Comparison of ENCODE assay signal across 12 mouse cellular contexts in genomic region chr9:119068266-119068665, GRCm38 (mm10). TPM values are rescaled to one million over a fixed set of nuclear protein-coding genes. Genes with fewer than 3 reads are reported as not detected.
DNase-seq lines count a peak whose midpoint lies in the region; ATAC-seq lines count a peak whose summit lies in the region.
"Had no signal": no experiment of that assay in that cellular context is flagged by ENCODE, and none has a peak within 500 bp of the region (broad histone marks: within the 10 kb centered on the region; RNA-seq: fewer than 3 reads in every experiment).

No protein-coding gene starts in this region.

- H3K4me3 ChIP-seq in forebrain, embryonic 15.5 days, result no peak overlapping the region
- no peak overlapping the region for H3K4me3 ChIP-seq in forebrain, embryonic 13.5 days
- H3K4me3 ChIP-seq in neural tube, embryonic 14.5 days (ENCODE audit: low read depth, low read length), result no peak overlapping the region
- H3K4me3 ChIP-seq in neural tube, embryonic 15.5 days (replicated peaks), result no peak overlapping the region
- H3K4me3 ChIP-seq: limb, embryonic 12.5 days; liver, embryonic 13.5 days; neural tube, embryonic 12.5 days had no signal

- H3K9ac ChIP-seq in forebrain, embryonic 15.5 days (replicated peaks), result no peak overlapping the region
- H3K9ac ChIP-seq in forebrain, embryonic 13.5 days, result no peak overlapping the region
- H3K9ac ChIP-seq in neural tube, embryonic 14.5 days (replicated peaks; ENCODE audit: low read depth, low read length), result no peak overlapping the region
- no peak overlapping the region for H3K9ac ChIP-seq in neural tube, embryonic 15.5 days (replicated peaks)
- H3K9ac ChIP-seq: limb, embryonic 12.5 days; liver, embryonic 13.5 days; neural tube, embryonic 12.5 days had no signal

- H3K27ac ChIP-seq in forebrain, embryonic 15.5 days (replicated peaks), result no peak overlapping the region
- H3K27ac ChIP-seq in forebrain, embryonic 13.5 days, result no peak overlapping the region
- H3K27ac ChIP-seq in neural tube, embryonic 14.5 days (ENCODE audit: low read depth, low read length), result no peak overlapping the region
- H3K27ac ChIP-seq in neural tube, embryonic 15.5 days (replicated peaks), result no peak overlapping the region
- H3K27ac ChIP-seq: limb, embryonic 12.5 days; liver, embryonic 13.5 days; neural tube, embryonic 12.5 days had no signal

- H3K4me1 ChIP-seq in forebrain, embryonic 15.5 days, result no peaks in the 10 kb centered on the region
- H3K4me1 ChIP-seq in forebrain, embryonic 13.5 days, result no peaks in the 10 kb centered on the region
- no peaks in the 10 kb centered on the region for H3K4me1 ChIP-seq in neural tube, embryonic 14.5 days (ENCODE audit: control insufficient read depth, insufficient read depth, low read length)
- peaks cover 2% of the 10 kb centered on the region; the same call in 1 of the 2 replicates for H3K4me1 ChIP-seq in neural tube, embryonic 15.5 days

- peak; percentile 28 for DNase-seq in lung, postnatal 10 days
- DNase-seq in cerebellum, adult 11-12 months, result no peak
- no peak for DNase-seq in thymus, postnatal 0 days (ENCODE audit: low spot score)
- no peak for DNase-seq in liver

- no peaks in the 10 kb centered on the region; the same call in 1 of the 2 replicates for H3K36me3 ChIP-seq in forebrain, embryonic 15.5 days
- H3K36me3 ChIP-seq in forebrain, embryonic 13.5 days (ENCODE audit: poor library complexity, severe bottlenecking), result peaks cover 4% of the 10 kb centered on the region; the same call in 1 of the 2 replicates
- no peaks in the 10 kb centered on the region; the same call in 1 of the 2 replicates for H3K36me3 ChIP-seq in neural tube, embryonic 14.5 days (ENCODE audit: control insufficient read depth, insufficient read depth, low read length)
- 0 out of 2 replicates have a peak, but pooled peaks cover 5% of the 10 kb centered on the region for H3K36me3 ChIP-seq in neural tube, embryonic 15.5 days
- H3K36me3 ChIP-seq: liver, embryonic 13.5 days had no signal

- no peaks in the 10 kb centered on the region for H3K27me3 ChIP-seq in forebrain, embryonic 15.5 days
- H3K27me3 ChIP-seq in forebrain, embryonic 13.5 days, result no peaks in the 10 kb centered on the region
- H3K27me3 ChIP-seq in neural tube, embryonic 14.5 days (ENCODE audit: control insufficient read depth, insufficient read depth, low read length), result no peaks in the 10 kb centered on the region
- H3K27me3 ChIP-seq in neural tube, embryonic 15.5 days (replicated peaks), result 0 out of 2 replicates have a peak, but pooled peaks cover 4% of the 10 kb centered on the region
- H3K27me3 ChIP-seq: limb, embryonic 12.5 days; liver, embryonic 13.5 days had no signal

- 0 out of 2 replicates have a peak, but pooled peaks have one; percentile 26 for ATAC-seq in forebrain, embryonic 15.5 days (replicated peaks)
- no peak for ATAC-seq in forebrain, embryonic 13.5 days
- ATAC-seq in neural tube, embryonic 14.5 days (ENCODE audit: low read depth), result 0 out of 2 replicates have a peak, but pooled peaks have one; percentile 7
- ATAC-seq in neural tube, embryonic 15.5 days (ENCODE audit: low FRiP score), result no peak
- ATAC-seq: inflammation-experienced regulatory T-cells, adult 6 months had no signal

- no peaks in the 10 kb centered on the region for H3K9me3 ChIP-seq in forebrain, embryonic 15.5 days
- no peaks in the 10 kb centered on the region for H3K9me3 ChIP-seq in forebrain, embryonic 13.5 days (replicated peaks)
- H3K9me3 ChIP-seq in neural tube, embryonic 14.5 days (ENCODE audit: control insufficient read depth, low read length), result no peaks in the 10 kb centered on the region
- H3K9me3 ChIP-seq in neural tube, embryonic 15.5 days (replicated peaks), result no peaks in the 10 kb centered on the region
- H3K9me3 ChIP-seq: limb, embryonic 12.5 days; liver, embryonic 13.5 days; neural tube, embryonic 12.5 days had no signal

- 88% methylated on average over 11 of the region's 11 CpGs for WGBS in forebrain, embryonic 15.5 days
- 92% methylated on average over 11 of the region's 11 CpGs for WGBS in forebrain, embryonic 13.5 days
- WGBS in neural tube, embryonic 14.5 days, result 92% methylated on average over 11 of the region's 11 CpGs
- 92% methylated on average over 11 of the region's 11 CpGs for WGBS in neural tube, embryonic 15.5 days

- no peak overlapping the region for H3K4me2 ChIP-seq in forebrain, embryonic 15.5 days (replicated peaks)
- no peak overlapping the region for H3K4me2 ChIP-seq in forebrain, embryonic 13.5 days
- H3K4me2 ChIP-seq in neural tube, embryonic 14.5 days (ENCODE audit: low read depth, low read length), result no peak overlapping the region
- no peak overlapping the region for H3K4me2 ChIP-seq in neural tube, embryonic 15.5 days
- H3K4me2 ChIP-seq: limb, embryonic 12.5 days; liver, embryonic 13.5 days; neural tube, embryonic 12.5 days had no signal

RNA-seq across cellular contexts. Expression of gene Vill, which starts 15.7 kb away (rescaled TPM):
- polyA plus RNA-seq in forebrain, embryonic 15.5 days (2015; fragmentation: Nextera tagmentation; extraction: Ambion mirVana), result 2.1 and 2.7 TPM in 2 replicates
- polyA plus RNA-seq in forebrain, embryonic 13.5 days (2015; fragmentation: Nextera tagmentation; extraction: Ambion mirVana), result 3.9 and 4.3 TPM in 2 replicates
- polyA plus RNA-seq in neural tube, embryonic 14.5 days (2014; fragmentation: Nextera tagmentation; extraction: Ambion mirVana), result 3.6 and 5.9 TPM in 2 replicates
- polyA plus RNA-seq in neural tube, embryonic 15.5 days (2015; fragmentation: Nextera tagmentation; extraction: Ambion mirVana), result 5.3 and 7.3 TPM in 2 replicates
- polyA plus RNA-seq in thymus, postnatal 0 days (2015; fragmentation: Nextera tagmentation; extraction: Ambion mirVana), result 5.9 and 8.0 TPM in 2 replicates

RNA-seq across cellular contexts. Expression of gene Plcd1, which starts 25.0 kb away (rescaled TPM):
- 11.7 and 14.6 TPM in 2 replicates for polyA plus RNA-seq in forebrain, embryonic 15.5 days (2015; fragmentation: Nextera tagmentation; extraction: Ambion mirVana)
- polyA plus RNA-seq in forebrain, embryonic 13.5 days (2015; fragmentation: Nextera tagmentation; extraction: Ambion mirVana), result 8.4 and 12.2 TPM in 2 replicates
- 14.7 and 19.9 TPM in 2 replicates for polyA plus RNA-seq in neural tube, embryonic 14.5 days (2014; fragmentation: Nextera tagmentation; extraction: Ambion mirVana)
- polyA plus RNA-seq in neural tube, embryonic 15.5 days (2015; fragmentation: Nextera tagmentation; extraction: Ambion mirVana), result 16.6 and 24.3 TPM in 2 replicates
- 16.6 and 17.2 TPM in 2 replicates for polyA plus RNA-seq in thymus, postnatal 0 days (2015; fragmentation: Nextera tagmentation; extraction: Ambion mirVana)

RNA-seq across cellular contexts. Expression of gene Dlec1, which starts 34.0 kb away (rescaled TPM):
- 0.36 and 1.00 TPM in 2 replicates for polyA plus RNA-seq in forebrain, embryonic 15.5 days (2015; fragmentation: Nextera tagmentation; extraction: Ambion mirVana)
- polyA plus RNA-seq in forebrain, embryonic 13.5 days (2015; fragmentation: Nextera tagmentation; extraction: Ambion mirVana), result 0.57 and 0.86 TPM in 2 replicates
- 1.1 and 1.2 TPM in 2 replicates for polyA plus RNA-seq in neural tube, embryonic 14.5 days (2014; fragmentation: Nextera tagmentation; extraction: Ambion mirVana)
- polyA plus RNA-seq in neural tube, embryonic 15.5 days (2015; fragmentation: Nextera tagmentation; extraction: Ambion mirVana), result 1.4 and 1.6 TPM in 2 replicates
- polyA plus RNA-seq in thymus, postnatal 0 days (2015; fragmentation: Nextera tagmentation; extraction: Ambion mirVana), result 0.13 and 0.46 TPM in 2 replicates
- polyA plus RNA-seq: liver, embryonic 13.5 days had no signal

Comparison
In these comparisons a context has a peak if more than half of its experiments do, and no peak if none do; other contexts are left out.
1. ATAC-seq: peak in forebrain, embryonic 15.5 days (single experiment) and neural tube, embryonic 14.5 days (single experiment); none in forebrain, embryonic 13.5 days (single experiment) and neural tube, embryonic 15.5 days (single experiment).